Mouse (Mus musculus): ENCODE data around the gene Rer1.
A peak's percentile ranks its signal among the peaks of the same experiment; 100 is the strongest.

The Rer1 gene

GRCm38 (mm10) chr4:155086108-155087024 lies at the start of gene Rer1, which contains the start of gene Morn1:
TSS of gene Rer1 (minus strand) at chr4:155086382.
TSS of gene Morn1 (plus strand) at chr4:155086577.
- peak; percentile 100 for DNase-seq (ENCODE audit: low read depth, low spot score)

- no peak for DNase-seq (ENCODE audit: low read depth, low spot score)
Measured at GRCm38 (mm10) chr4:155134686-155135172, 48.5 kb upstream of the Rer1 start.

DNA sequence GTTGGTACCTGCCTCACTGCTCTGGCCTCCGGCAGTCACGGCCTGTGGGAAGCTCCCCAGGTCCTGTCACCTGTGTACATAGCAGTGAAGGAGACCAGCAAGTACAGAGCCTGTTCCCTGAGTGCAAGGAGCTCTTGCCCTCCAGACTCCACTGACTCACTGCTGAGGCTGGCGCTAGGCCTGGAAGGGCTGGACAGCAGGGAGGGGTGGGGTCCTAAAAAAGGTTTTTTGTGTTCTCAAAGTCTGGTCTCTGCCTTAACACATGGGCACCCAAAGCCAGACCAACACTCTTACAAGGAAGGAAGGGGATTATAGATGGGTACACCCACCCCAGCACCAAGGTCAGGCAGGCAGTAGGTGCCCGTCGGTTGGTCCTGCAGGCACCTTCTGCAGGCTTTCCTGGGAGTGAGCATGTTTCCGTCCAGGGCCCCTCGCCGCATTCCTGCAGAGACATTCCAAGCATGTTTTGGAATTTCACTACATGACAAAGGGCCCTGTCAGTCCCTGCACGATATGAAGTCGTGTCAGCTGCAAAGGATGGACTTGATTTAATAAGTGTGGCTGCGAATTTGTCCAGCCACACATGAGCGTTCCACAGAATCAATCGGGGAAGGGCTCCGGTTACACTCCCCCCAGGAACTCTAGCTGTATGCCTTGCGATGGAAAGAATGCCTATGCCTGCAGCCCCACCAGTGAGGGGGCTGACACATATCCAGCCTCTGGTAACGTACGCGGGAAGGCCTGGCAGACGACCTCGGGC lies 47.7 kb upstream of the Rer1 start:
- DNase-seq (ENCODE audit: low read depth, low spot score): no peak

DNA sequence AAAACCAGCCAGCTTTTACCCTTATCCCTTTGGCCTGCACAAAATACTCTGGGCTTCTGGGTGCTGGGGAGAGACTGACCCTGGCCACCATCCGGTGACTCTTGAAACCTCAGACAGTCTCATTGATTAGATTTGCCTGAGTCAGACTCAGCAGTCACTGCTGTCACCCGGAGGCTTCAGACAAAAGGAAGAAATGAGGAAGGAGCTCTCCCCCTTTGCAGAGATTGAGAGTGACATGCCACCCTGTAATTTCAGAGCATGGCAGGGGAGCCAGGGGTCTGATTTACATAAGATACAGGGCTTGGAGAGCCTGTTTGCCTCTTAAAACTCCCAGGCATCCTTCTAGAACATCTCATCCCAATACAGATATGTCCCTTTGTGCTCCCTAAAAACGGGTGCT lies 47.0 kb upstream of the Rer1 start:
- DNase-seq (ENCODE audit: low read depth, low spot score): no peak

GRCm38 (mm10) chr4:155130616-155131015 lies 44.4 kb upstream of the Rer1 start:
- DNase-seq (ENCODE audit: low read depth, low spot score): no peak

DNA sequence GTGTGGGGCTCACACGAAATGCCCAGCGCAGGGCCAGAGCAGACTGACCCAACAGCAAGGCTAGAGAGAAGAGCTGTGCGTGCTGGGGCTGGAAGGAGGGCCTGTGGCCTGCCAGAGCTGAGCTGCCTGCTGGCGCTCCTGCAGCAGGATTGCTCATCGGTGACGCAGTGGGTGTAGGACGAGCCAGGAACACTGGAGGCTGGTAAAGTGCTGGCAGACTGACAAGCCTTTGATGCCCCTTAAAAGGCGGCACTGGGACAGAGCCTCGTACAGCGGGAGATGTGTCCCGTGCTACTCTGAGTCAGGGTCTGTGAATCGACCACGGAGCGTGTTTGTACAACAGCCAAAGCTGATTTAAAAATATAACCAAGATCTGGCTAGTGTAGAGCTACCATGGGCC lies 43.8 kb upstream of the Rer1 start:
- no peak for DNase-seq (ENCODE audit: low read depth, low spot score)

GRCm38 (mm10) chr4:155129132-155129917 lies 43.1 kb upstream of the Rer1 start:
- peak; percentile 37 for DNase-seq (ENCODE audit: low read depth, low spot score)

- no peak for DNase-seq (ENCODE audit: low read depth, low spot score)
Measured at GRCm38 (mm10) chr4:155128411-155128810, 42.2 kb upstream of the Rer1 start.

GRCm38 (mm10) chr4:155126602-155127372 lies 40.6 kb upstream of the Rer1 start:
- DNase-seq (ENCODE audit: low read depth, low spot score): no peak

- no peak for DNase-seq (ENCODE audit: low read depth, low spot score)
Measured at GRCm38 (mm10) chr4:155126194-155126593, 40.0 kb upstream of the Rer1 start.

GRCm38 (mm10) chr4:155125310-155125709 lies 39.1 kb upstream of the Rer1 start:
- no peak for DNase-seq (ENCODE audit: low read depth, low spot score)

- DNase-seq (ENCODE audit: low read depth, low spot score): peak; percentile 49
Measured at GRCm38 (mm10) chr4:155123868-155124534, 37.8 kb upstream of the Rer1 start.

DNA sequence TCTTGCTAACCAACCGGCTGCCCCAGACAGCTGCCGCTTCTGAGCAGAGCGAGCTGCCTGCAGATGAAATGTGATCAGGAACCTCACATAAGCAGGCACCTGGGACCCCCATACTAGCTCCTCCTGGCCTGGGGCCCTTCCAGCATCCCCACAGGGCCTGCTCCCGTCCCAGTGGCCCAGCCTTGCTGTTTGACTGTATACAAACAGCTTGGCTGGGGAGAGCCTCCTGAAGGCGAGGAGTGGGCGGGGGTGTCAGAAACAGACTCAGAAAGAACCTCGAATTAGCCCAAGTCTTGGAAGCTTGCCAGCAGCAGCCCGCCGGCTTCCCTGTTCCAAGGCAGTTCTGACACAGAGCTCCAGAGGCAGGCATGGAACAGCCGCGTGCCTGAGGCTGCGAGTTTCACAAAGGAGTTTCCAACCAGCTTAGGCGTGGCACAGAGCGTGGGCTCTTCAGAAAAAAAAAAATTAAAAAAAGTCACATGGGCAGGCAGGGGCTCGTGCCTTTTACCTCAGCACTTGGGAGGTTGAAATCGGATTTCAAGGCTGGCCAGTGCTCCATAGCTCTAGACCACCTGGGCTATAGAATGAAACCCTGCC lies 36.4 kb upstream of the Rer1 start:
- DNase-seq (ENCODE audit: low read depth, low spot score): peak; percentile 75

GRCm38 (mm10) chr4:155121915-155122443 lies 35.8 kb upstream of the Rer1 start:
- DNase-seq (ENCODE audit: low read depth, low spot score): no peak

GRCm38 (mm10) chr4:155121222-155121621 lies 35.0 kb upstream of the Rer1 start:
- peak; percentile 31 for DNase-seq (ENCODE audit: low read depth, low spot score)

- DNase-seq (ENCODE audit: low read depth, low spot score): peak; percentile 37
Measured at GRCm38 (mm10) chr4:155120583-155120982, 34.4 kb upstream of the Rer1 start.

GRCm38 (mm10) chr4:155120038-155120437 lies 33.9 kb upstream of the Rer1 start:
- DNase-seq (ENCODE audit: low read depth, low spot score): no peak

DNA sequence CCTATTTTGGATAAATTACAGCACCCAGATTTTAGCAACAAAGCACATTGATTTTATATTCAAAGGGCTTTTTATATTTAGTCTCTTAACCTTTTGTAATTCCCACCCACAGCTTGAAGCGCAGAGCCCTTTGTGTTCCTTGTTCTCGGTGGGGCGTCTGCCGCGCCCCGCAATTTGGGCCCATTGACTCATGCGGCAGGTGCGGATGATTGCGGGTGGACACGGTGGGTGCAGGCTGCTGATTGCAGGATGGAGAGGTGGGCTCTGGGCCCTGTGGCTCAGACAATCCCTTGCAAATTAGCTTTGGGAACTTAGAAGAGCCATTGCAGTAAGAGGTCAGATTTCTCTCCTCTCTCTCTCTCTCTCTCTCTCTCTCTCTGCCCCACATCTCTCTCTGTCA lies 32.1 kb upstream of the Rer1 start:
- peak; percentile 32 for DNase-seq (ENCODE audit: low read depth, low spot score)

DNA sequence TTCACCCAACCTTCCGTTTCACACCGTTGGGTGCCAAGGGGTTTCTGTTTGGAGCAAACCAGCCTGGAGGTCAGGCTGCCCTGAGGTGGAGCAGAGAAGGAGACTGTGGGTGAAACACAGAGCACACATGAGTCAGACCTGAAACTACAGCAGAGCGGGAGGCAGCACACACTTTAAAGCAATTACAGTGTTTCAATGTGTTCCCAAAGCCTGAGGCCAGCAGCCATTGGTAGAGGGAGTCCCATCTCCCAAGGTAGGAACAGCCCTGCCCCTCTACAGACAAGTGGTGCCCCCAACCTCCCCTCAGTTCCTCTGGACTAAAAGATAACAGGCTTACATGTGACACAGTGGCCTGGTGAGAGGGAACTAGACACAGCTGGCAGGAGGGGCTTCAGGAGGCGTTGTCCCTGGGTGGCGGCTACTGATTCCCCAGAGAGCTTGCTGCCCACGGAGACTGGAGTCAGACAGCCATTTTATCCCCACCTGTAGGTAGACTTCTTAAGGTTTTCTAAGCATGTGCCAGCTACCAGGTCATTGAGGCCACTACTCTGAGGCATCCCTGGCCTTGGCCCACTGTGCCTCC lies 31.3 kb upstream of the Rer1 start:
- DNase-seq (ENCODE audit: low read depth, low spot score): no peak
